Mouse (Mus musculus): ENCODE results near the gene Tardbp. TPM values are rescaled to one million over a fixed set of nuclear protein-coding genes. Genes with fewer than 3 reads are reported as not detected.

The Tardbp gene
- total and polyA plus RNA-seq, 3 experiments, result 176 to 618 (median 341) TPM

DNA sequence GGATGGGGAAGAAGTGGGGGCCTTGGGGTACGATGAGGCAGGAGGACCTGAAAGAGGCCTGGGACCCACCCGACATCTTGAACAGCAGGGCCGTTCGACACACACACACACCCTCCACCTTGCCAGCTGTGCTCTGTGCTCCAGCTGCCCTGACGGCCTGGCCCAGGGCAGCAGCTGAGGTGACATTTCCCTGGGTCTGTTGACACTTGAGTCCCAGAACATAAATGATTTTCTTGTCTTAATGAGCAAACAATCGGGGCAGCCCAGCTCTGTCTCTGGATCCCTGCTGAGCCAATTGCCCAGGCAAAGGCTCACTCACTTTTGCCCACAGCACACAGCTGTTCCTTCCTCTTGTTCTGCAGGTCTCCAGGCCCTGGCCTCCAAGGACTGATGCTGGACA is 37.2 kb upstream of the Tardbp start:
- no peak for DNase-seq (ENCODE audit: extremely low read depth)
- peaks cover 74% of the 10 kb centered on the region for H3K27me3 ChIP-seq (replicated peaks)
- no peak overlapping the region for H3K9ac ChIP-seq (ENCODE audit: insufficient read depth, low read depth)
- no peaks in the 10 kb centered on the region for H3K36me3 ChIP-seq (replicated peaks in 1 of 2; ENCODE audit: control insufficient read depth in 1 of 2, insufficient read depth in 1 of 2, low read length in 1 of 2)
- H3K9me3 ChIP-seq (replicated peaks; ENCODE audit: low read length), result no peaks in the 10 kb centered on the region
- no peak overlapping the region for H3K4me3 ChIP-seq (replicated peaks in 1 of 3; ENCODE audit: low read depth in 2 of 3, low read length in 2 of 3, poor library complexity in 1 of 3)
- in situ Hi-C loops (cut with MboI; ENCODE audit: low pct_ligation_motif_present, low pct_unique_long_range_greater_than_20kb, low sequenced_read_pairs), result no loop called here
- no peaks in the 10 kb centered on the region for H3K79me2 ChIP-seq (replicated peaks; ENCODE audit: control insufficient read depth, extremely low read depth, insufficient read depth, poor library complexity, severe bottlenecking)
- no peak overlapping the region for H3K4me2 ChIP-seq (ENCODE audit: insufficient read depth, low read depth, poor library complexity, severe bottlenecking)
- dilution Hi-C loops (cut with MboI; ENCODE audit: extremely low pct_ligation_motif_present, extremely low pct_unique_long_range_greater_than_20kb, low sequenced_read_pairs), result no loop called here
- no peaks in the 10 kb centered on the region for H3K4me1 ChIP-seq (ENCODE audit: control insufficient read depth in 1 of 2, insufficient read depth in 2 of 2)
- H3K27ac ChIP-seq (ENCODE audit: insufficient read depth, low read depth), result no peak overlapping the region
- TF ChIP-seq ETS1 (conservative IDR thresholded peaks at IDR 0.05; ENCODE audit: low read depth, low read length), result no peak
- TF ChIP-seq POLR2AphosphoS2 (IDR thresholded peaks at IDR 0.05; ENCODE audit: low read depth, low read length), result no peak
- no peak for TF ChIP-seq CHD1 (IDR thresholded peaks at IDR 0.05; ENCODE audit: low read depth, low read length)
- no peak for TF ChIP-seq MAFK (IDR thresholded peaks at IDR 0.05; ENCODE audit: insufficient replicate concordance, low read length)
- TF ChIP-seq CHD2 (IDR thresholded peaks at IDR 0.05; ENCODE audit: low read length), result no peak

DNA sequence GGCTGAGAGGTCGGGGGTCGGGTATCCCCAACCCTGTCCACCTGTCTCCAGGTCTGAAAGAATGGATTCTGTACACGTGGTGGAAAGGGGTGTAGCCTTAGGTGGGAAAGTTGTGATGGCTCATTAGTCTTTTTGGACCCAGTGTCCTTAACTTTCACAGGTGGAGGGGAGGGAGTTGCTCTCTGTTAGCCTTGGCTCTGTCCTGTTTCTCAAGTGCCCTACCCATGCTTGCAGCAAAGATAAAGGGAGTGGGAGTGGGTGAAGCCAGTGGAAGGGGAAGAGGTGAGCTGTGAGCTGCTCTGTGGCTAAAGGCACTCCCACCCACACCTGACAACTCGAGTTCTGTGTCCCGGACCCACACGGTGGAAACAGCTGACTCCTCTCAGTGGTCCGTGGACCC is 36.5 kb upstream of the Tardbp start:
- no peak overlapping the region for H3K4me3 ChIP-seq (replicated peaks in 1 of 3; ENCODE audit: low read depth in 2 of 3, low read length in 2 of 3, poor library complexity in 1 of 3)
- H3K27ac ChIP-seq (ENCODE audit: insufficient read depth, low read depth), result no peak overlapping the region
- no peak for TF ChIP-seq ZKSCAN1 (IDR thresholded peaks at IDR 0.05; ENCODE audit: borderline replicate concordance, low read depth, low read length)
- TF ChIP-seq ZC3H11A (IDR thresholded peaks at IDR 0.05; ENCODE audit: low read depth, low read length), result no peak
- no peak for TF ChIP-seq GABPA (IDR thresholded peaks at IDR 0.05; ENCODE audit: insufficient replicate concordance, low read depth, low read length)
- no peak for TF ChIP-seq POLR2A (IDR thresholded peaks at IDR 0.05; ENCODE audit: low read depth, low read length)
- no peak for TF ChIP-seq MXI1 (IDR thresholded peaks at IDR 0.05; ENCODE audit: low read depth, low read length)
- no peak overlapping the region for H3K4me2 ChIP-seq (ENCODE audit: insufficient read depth, low read depth, poor library complexity, severe bottlenecking)
- H3K27me3 ChIP-seq (replicated peaks), result peaks cover 72% of the 10 kb centered on the region
- H3K9me3 ChIP-seq (replicated peaks; ENCODE audit: low read length), result no peaks in the 10 kb centered on the region
- H3K4me1 ChIP-seq (ENCODE audit: control insufficient read depth in 1 of 2, insufficient read depth in 2 of 2), result no peaks in the 10 kb centered on the region
- no peaks in the 10 kb centered on the region for H3K36me3 ChIP-seq (replicated peaks in 1 of 2; ENCODE audit: control insufficient read depth in 1 of 2, insufficient read depth in 1 of 2, low read length in 1 of 2)
- no peaks in the 10 kb centered on the region for H3K79me2 ChIP-seq (replicated peaks; ENCODE audit: control insufficient read depth, extremely low read depth, insufficient read depth, poor library complexity, severe bottlenecking)
- in situ Hi-C loops (cut with MboI; ENCODE audit: low pct_ligation_motif_present, low pct_unique_long_range_greater_than_20kb, low sequenced_read_pairs), result no loop called here
- H3K9ac ChIP-seq (ENCODE audit: insufficient read depth, low read depth), result no peak overlapping the region
- dilution Hi-C loops (cut with MboI; ENCODE audit: extremely low pct_ligation_motif_present, extremely low pct_unique_long_range_greater_than_20kb, low sequenced_read_pairs), result no loop called here
- DNase-seq (ENCODE audit: extremely low read depth), result no peak

DNA sequence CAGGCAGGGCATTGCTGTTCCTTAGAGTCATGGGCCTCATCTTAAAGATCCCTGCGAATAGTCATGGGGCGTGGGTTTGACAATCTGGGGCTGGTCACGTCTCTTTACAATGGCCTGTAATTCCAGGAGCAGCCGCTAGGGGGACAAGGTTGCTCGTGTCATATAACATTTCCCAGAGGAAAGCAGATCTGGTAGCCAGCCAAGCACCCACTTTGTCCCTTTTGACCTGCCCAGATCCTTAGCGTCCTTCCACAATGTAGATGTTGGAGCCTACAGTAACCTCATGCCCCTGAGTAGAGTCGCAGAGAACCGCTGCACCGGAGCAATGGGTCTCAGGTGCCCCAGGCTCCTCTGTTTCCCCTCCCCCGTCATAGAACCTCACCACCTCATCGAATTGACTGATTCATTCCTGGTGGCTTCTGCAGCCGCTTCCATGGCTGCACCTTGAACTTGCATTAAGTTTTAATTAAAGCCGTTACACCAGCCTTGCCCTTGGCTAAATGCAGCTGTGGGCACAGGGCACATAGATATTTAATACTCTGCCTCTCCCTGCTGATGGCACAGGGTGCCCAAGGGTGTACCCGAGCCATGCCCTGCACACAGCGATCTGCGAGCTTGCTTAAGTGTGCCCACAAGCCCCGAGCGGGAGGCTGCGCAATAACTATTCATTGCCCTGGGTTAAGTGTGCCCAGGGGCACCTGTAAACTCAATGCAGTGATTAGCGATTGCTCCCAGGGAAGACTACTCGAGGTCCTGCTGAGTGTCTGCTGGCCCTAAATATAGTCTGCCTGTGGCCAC is 35.5 kb upstream of the Tardbp start:
- Histone ChIP-seq H3K27ac (ENCODE audit: insufficient read depth, low read depth) (no peak overlapping the region), H3K4me1 (ENCODE audit: control insufficient read depth in 1 of 2, insufficient read depth in 2 of 2) (no peaks in the 10 kb centered on the region), H3K79me2 (replicated peaks; ENCODE audit: control insufficient read depth, extremely low read depth, insufficient read depth, poor library complexity, severe bottlenecking) (no peaks in the 10 kb centered on the region), H3K4me2 (ENCODE audit: insufficient read depth, low read depth, poor library complexity, severe bottlenecking) (0 out of 2 replicates have a peak overlapping the region, but pooled peaks have one; percentile 5), H3K4me3 (replicated peaks in 1 of 3; ENCODE audit: low read depth in 2 of 3, low read length in 2 of 3, poor library complexity in 1 of 3) (no peak overlapping the region), H3K9ac (ENCODE audit: insufficient read depth, low read depth) (no peak overlapping the region), H3K9me3 (replicated peaks; ENCODE audit: low read length) (no peaks in the 10 kb centered on the region), H3K36me3 (replicated peaks in 1 of 2; ENCODE audit: control insufficient read depth in 1 of 2, insufficient read depth in 1 of 2, low read length in 1 of 2) (no peaks in the 10 kb centered on the region), H3K27me3 (replicated peaks) (peaks cover 70% of the 10 kb centered on the region)
- peak; percentile 63 for DNase-seq (ENCODE audit: extremely low read depth)
- in situ Hi-C loops (cut with MboI; ENCODE audit: low pct_ligation_motif_present, low pct_unique_long_range_greater_than_20kb, low sequenced_read_pairs), result no loop called here
- TF ChIP-seq CHD1 (IDR thresholded peaks at IDR 0.05; ENCODE audit: low read depth, low read length) (no peak), ETS1 (conservative IDR thresholded peaks at IDR 0.05; ENCODE audit: low read depth, low read length) (no peak), MYC (IDR thresholded peaks at IDR 0.05; ENCODE audit: low read depth, low read length) (no peak), SMC3 (IDR thresholded peaks at IDR 0.05; ENCODE audit: low read depth, low read length) (no peak), CTCF (conservative IDR thresholded peaks at IDR 0.05 in 1 of 2, IDR thresholded peaks at IDR 0.05 in 1 of 2; ENCODE audit: low read depth in 2 of 2, low read length in 2 of 2) (peak; percentile 74 to 98), POLR2AphosphoS2 (IDR thresholded peaks at IDR 0.05; ENCODE audit: low read depth, low read length) (no peak), JUND (conservative IDR thresholded peaks at IDR 0.05; ENCODE audit: low read depth, low read length) (no peak), GABPA (IDR thresholded peaks at IDR 0.05; ENCODE audit: insufficient replicate concordance, low read depth, low read length) (no peak), E2F4 (IDR thresholded peaks at IDR 0.05; ENCODE audit: insufficient replicate concordance, low read depth, low read length) (no peak), EP300 (IDR thresholded peaks at IDR 0.05; ENCODE audit: low read length) (no peak), RAD21 (IDR thresholded peaks at IDR 0.05; ENCODE audit: low read depth, low read length) (peak; percentile 34), ZKSCAN1 (IDR thresholded peaks at IDR 0.05; ENCODE audit: borderline replicate concordance, low read depth, low read length) (no peak), MAX (IDR thresholded peaks at IDR 0.05; ENCODE audit: low read length) (no peak)
- dilution Hi-C loops (cut with MboI; ENCODE audit: extremely low pct_ligation_motif_present, extremely low pct_unique_long_range_greater_than_20kb, low sequenced_read_pairs), result no loop called here
